Mouse (Mus musculus) gastrocnemius, adult 2 months (tissue): Measurements from ENCODE around the gene Gm11096. TPM values are rescaled to one million over a fixed set of nuclear protein-coding genes. Genes with fewer than 3 reads are reported as not detected.

ENCODE experiments used
- DNase-seq: peaks from one replicate; pipeline ENCODE4 v3.0.0; 2022
- H3K27ac ChIP-seq: fragments of 200-600 bp; 2 replicates; pipeline ENCODE4 v1.8.1; 2022; ENCODE audit warnings: mild to moderate bottlenecking
- H3K4me3 ChIP-seq: fragments of 200-600 bp; 2 replicates; pipeline ENCODE4 v1.8.1; 2022; ENCODE audit warnings: mild to moderate bottlenecking, moderate library complexity
- CTCF ChIP-seq: fragments of 200-600 bp; IDR thresholded peaks from 2 replicates; pipeline ENCODE4 v1.8.1; 2022; ENCODE audit warnings: antibody characterized with exemption, mild to moderate bottlenecking, moderate library complexity
- intact Hi-C: fragments of 180-260 bp; cut with DNase I; formaldehyde crosslinking; loops from one replicate; pipeline ENCODE4 v1.15.1; 2025
- long read RNA-seq, 2 experiments: library from polyadenylated mRNA; stranded (forward); transcript quantifications; one replicate each; pipeline ENCODE4 v2.0.0; 2021
- total RNA-seq, 2 experiments: library from RNA; stranded (reverse); gene quantifications; 2 replicates each; pipeline ENCODE4 v1.2.3; 2021

Gm11096 gene
- not detected for total RNA-seq
- long read RNA-seq, experiment 1, result 0 reads
- long read RNA-seq, experiment 2, result 0 reads

- intact Hi-C loops, result no loop called here
- Histone ChIP-seq H3K4me3 (no peak within 1 kb of the TSS), H3K27ac (no peak within 1 kb of the TSS)
- no peak for TF ChIP-seq CTCF
- no peak for DNase-seq
Observed at GRCm38 (mm10) chr17:81441463-81441862, at the start of gene Gm11096. Gene Gm11096 (plus strand): TSS chr17:81441763.

DNA sequence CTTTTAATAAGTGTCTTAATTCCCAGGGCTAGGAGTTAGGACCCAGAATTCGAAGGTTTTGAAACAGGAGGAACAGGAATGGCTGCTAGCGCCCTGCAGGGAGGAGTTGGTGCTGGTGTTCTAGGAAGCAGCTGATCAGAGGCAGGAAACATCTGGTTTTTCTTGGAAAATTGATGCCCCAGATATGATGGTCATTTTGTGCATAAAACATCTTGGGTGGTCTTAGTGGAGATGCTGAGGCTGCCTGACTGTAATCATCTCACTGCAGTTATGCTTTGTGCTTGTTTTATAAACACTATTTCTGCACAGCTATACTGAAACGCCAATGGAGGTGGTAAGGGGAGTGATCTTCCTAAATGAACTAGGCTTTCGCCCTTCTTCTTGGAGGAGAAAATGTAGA lies 48.5 kb upstream of the Gm11096 start:
- Histone ChIP-seq H3K27ac (no peak overlapping the region), H3K4me3 (no peak overlapping the region)
- intact Hi-C loops, result no loop called here
- TF ChIP-seq CTCF, result no peak
- DNase-seq, result no peak

- H3K27ac ChIP-seq, result no peak overlapping the region
- no peak for TF ChIP-seq CTCF
- no peak overlapping the region for H3K4me3 ChIP-seq
- DNase-seq, result no peak
- intact Hi-C loops, result no loop called here
Observed at GRCm38 (mm10) chr17:81394124-81394523, 47.4 kb upstream of the Gm11096 start.

DNA sequence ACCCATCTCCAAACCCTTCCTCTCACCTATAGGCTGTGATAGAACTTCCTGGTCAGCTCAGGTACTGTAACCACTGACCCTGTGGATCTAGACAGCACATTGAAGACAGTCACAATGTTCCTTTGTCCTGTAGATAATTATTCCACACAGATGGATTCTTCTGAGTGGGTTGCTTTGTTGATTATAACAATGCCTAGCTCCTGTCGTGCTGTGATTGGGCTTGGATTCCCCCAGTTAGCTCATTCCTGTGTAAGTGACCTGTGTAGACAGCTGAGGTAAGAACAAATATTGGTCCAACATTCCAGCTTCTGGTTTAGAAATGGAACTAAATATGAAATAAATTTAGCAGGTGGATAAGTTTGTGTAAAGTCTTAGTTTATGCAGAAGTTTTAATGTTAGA lies 44.1 kb upstream of the Gm11096 start:
- intact Hi-C loops, result no loop called here
- no peak for TF ChIP-seq CTCF
- DNase-seq, result no peak
- no peak overlapping the region for H3K4me3 ChIP-seq
- no peak overlapping the region for H3K27ac ChIP-seq

- Histone ChIP-seq H3K4me3 (no peak overlapping the region), H3K27ac (no peak overlapping the region)
- no peak for DNase-seq
- no peak for TF ChIP-seq CTCF
- intact Hi-C loops, result loop anchor here (10.0 kb wide), 1 partner anchor 384 kb away; no protein-coding TSS in a partner anchor
Observed at GRCm38 (mm10) chr17:81400377-81400776, 41.2 kb upstream of the Gm11096 start.

GRCm38 (mm10) chr17:81402636-81403035 lies 38.9 kb upstream of the Gm11096 start:
- TF ChIP-seq CTCF, result no peak
- Histone ChIP-seq H3K27ac (peak overlapping the region; percentile 64), H3K4me3 (no peak overlapping the region)
- peak; percentile 78 for DNase-seq
- intact Hi-C loops, result loop anchor here (10.0 kb wide), 1 partner anchor 382 kb away; no protein-coding TSS in a partner anchor

GRCm38 (mm10) chr17:81403121-81403520 lies 38.4 kb upstream of the Gm11096 start:
- no peak overlapping the region for H3K4me3 ChIP-seq
- intact Hi-C loops, result loop anchor here (10.0 kb wide), 1 partner anchor 382 kb away; no protein-coding TSS in a partner anchor
- DNase-seq, result peak; percentile 41
- H3K27ac ChIP-seq, result peak overlapping the region; percentile 64
- no peak for TF ChIP-seq CTCF

GRCm38 (mm10) chr17:81404225-81404624 lies 37.3 kb upstream of the Gm11096 start:
- no peak overlapping the region for H3K4me3 ChIP-seq
- no peak for TF ChIP-seq CTCF
- intact Hi-C loops, result loop anchor here (10.0 kb wide), 1 partner anchor 381 kb away; no protein-coding TSS in a partner anchor
- no peak for DNase-seq
- 0 out of 2 replicates have a peak overlapping the region, but pooled peaks have one; percentile 64 for H3K27ac ChIP-seq

DNA sequence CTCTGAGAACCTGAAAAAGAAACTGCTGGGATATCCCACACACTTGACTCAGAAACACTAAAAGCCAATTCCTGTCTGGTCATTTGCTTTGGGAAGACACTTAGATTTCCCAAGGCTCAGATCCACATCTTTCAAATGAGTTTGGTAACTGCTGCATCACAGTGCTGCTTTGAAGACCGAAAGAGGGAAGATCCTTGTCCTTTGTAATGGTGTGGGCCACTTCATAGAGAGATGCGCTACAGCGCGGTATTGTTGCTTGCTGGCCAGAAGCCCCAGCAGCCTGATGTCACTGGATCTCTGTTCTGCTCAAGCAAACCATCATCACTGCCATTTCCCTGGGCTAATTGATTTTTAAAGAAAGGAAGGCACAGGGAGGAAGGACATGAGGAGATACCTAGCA lies 28.8 kb upstream of the Gm11096 start:
- Histone ChIP-seq H3K4me3 (no peak overlapping the region), H3K27ac (no peak overlapping the region)
- no peak for DNase-seq
- intact Hi-C loops, result no loop called here
- TF ChIP-seq CTCF, result no peak

DNA sequence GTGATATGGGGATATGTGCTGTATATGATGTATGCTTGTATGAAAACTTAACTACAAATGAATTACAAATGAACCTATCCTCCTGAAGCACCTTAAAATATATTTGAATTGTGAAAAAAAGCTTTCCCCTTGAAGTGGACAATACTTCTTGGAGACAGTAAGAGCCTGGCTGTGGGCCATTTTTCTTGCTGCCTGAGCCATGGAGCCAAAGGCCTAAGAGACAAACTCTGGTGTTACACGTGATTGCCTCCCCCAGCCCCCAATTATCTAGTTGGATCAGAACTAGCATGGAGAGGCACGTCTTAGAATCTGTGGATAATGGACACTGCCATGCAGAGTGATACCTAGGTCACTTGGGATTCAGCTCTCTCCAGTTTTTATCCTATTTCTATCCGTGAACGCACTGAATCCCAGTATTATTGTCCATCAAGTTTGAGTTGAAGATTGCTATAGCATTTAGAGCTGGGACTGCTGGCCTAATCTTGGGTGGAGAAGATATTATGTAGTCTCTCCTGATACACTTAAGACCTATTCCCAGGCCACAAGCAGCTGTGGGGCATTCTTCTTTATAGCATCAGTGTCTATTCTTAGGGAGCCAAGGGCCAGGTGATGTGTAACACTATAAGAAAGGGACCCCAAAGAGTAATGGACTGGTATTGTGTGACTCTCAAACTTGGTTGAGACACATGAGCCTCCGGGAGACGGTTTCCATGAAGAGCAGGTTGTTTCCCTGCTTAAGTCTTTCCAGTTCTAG lies 25.0 kb upstream of the Gm11096 start:
- no peak overlapping the region for H3K4me3 ChIP-seq
- no peak for DNase-seq
- H3K27ac ChIP-seq, result no peak overlapping the region
- TF ChIP-seq CTCF, result no peak
- intact Hi-C loops, result no loop called here

DNA sequence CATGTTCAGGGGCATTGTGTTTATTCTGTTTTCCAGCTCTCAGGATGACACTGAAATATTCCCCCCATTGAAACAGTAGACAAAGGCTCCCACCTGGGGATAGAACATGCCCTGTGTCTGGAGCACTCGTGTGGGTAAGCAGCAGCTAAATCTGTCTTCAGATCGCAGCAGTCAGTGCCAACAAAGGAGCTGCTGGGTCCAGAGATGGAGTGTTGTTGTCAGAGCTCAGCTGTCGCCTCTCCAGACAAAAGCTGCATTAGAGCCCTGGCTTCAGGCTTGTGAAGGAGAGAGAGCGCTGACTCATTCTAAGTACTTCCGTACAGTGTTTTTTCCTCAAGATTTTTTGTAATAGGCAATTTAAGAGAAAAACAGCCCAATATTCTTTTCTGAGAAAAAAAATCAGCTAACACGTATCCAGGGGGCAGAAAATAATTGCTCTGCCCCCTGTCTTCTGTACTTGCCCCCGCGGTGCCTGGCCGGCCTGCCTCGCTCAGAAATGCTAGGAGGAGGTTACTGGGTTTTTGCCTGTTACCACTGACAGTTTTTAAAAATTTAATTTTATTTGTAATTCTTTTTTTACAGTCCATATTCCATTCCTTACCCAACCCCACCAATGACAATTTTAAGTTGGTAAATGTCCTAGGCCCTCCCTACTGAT lies 21.6 kb upstream of the Gm11096 start:
- TF ChIP-seq CTCF, result no peak
- Histone ChIP-seq H3K4me3 (no peak overlapping the region), H3K27ac (no peak overlapping the region)
- intact Hi-C loops, result no loop called here
- peak; percentile 32 for DNase-seq

DNA sequence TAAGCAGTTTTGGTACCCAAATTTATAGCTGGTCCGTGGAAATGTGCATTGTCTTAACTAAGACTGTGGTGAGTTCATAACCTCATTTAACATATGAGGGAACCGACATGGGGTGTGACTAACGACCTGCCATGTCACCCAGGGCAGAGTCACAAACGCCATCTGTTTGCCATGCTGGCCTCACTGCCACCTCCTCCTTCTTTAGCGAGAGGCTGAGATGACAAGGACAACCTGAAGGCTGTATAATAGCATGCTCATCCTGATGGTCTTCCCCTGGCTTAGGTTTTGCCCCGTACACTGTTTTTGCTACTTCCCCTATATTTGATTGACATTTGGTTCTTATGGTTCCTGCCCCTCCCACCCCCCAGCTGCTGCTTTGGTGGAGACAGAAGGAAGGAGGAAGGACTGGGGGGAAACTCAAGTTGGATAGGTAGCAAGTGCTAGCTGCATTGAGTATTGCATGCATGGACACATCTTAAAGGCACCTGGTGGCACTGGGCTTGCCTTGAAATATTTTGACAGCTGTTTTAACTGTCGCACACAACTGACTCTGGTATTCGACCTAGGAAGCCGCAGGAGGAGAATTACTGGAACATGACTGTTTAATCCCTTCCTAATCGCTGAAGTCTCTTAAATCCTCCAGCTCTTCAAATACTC lies 17.2 kb upstream of the Gm11096 start:
- Histone ChIP-seq H3K4me3 (no peak overlapping the region), H3K27ac (no peak overlapping the region)
- intact Hi-C loops, result no loop called here
- no peak for TF ChIP-seq CTCF
- DNase-seq, result no peak

DNA sequence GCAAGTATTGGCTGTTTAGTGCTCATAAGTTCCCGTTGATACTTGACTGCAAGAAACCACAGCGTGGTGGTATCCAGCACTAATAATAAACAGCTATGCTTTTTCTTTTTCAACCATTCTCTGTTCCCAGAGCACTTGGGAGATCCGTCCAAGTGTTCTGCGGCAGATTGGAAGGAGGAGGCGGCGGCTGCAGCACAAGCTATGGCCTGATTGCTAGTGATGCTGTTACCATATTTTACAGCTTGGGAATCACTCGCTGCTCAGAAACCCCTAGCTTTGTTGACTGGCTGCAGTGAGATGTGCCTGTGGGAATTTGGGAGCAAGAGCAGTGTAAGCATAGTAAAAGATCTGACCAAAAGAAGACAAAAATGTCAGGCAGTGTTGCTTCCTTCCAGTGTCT lies 14.3 kb upstream of the Gm11096 start:
- intact Hi-C loops, result no loop called here
- H3K27ac ChIP-seq, result no peak overlapping the region
- H3K4me3 ChIP-seq, result no peak overlapping the region
- no peak for DNase-seq
- no peak for TF ChIP-seq CTCF
